Mouse (Mus musculus): Measurements from ENCODE around the gene Snrk. TPM values are rescaled to one million over a fixed set of nuclear protein-coding genes. Genes with fewer than 3 reads are reported as not detected.

Gene Snrk
- polyA plus RNA-seq, 1 experiment from 2014 or later, result 25.5 TPM

- DNase-seq (no peak), ATAC-seq (no peak)
- Histone ChIP-seq H3K4me3 (ENCODE audit: low read depth, low read length) (no peak overlapping the region), H3K4me1 (ENCODE audit: insufficient read depth) (peaks cover 32% of the 10 kb centered on the region), H3K27ac (ENCODE audit: low read depth) (peak overlapping the region; percentile 44; the same call in 1 of the 2 replicates), H3K4me2 (ENCODE audit: low read depth, low read length) (no peak overlapping the region), H3K27me3 (ENCODE audit: insufficient read depth, low read length) (no peaks in the 10 kb centered on the region), H3K9ac (replicated peaks) (no peak overlapping the region), H3K9me3 (ENCODE audit: low read length) (no peaks in the 10 kb centered on the region), H3K36me3 (replicated peaks; ENCODE audit: insufficient read depth, low read length) (0 out of 2 replicates have a peak, but pooled peaks cover 2% of the 10 kb centered on the region)
- TF ChIP-seq CTCF (IDR thresholded peaks at IDR 0.05; ENCODE audit: low read depth) (no peak), EP300 (IDR thresholded peaks at IDR 0.05; ENCODE audit: low read depth) (no peak)
- 84% methylated on average over 6 of the region's 6 CpGs for WGBS (ENCODE audit: insufficient replicate concordance)
Observed at GRCm38 (mm10) chr9:122185953-122186352, 68.9 kb downstream of the Snrk start.

GRCm38 (mm10) chr9:122186643-122187226, 69.7 kb downstream of the Snrk start:
- H3K4me3 ChIP-seq (ENCODE audit: low read depth, low read length), result no peak overlapping the region
- no peak overlapping the region for H3K4me2 ChIP-seq (ENCODE audit: low read depth, low read length)
- H3K9me3 ChIP-seq (ENCODE audit: low read length), result no peaks in the 10 kb centered on the region
- H3K9ac ChIP-seq (replicated peaks), result no peak overlapping the region
- ATAC-seq (no peak), DNase-seq (no peak)
- 64% methylated on average over 1 of the region's 1 CpGs for WGBS (ENCODE audit: insufficient replicate concordance)
- peaks cover 32% of the 10 kb centered on the region for H3K4me1 ChIP-seq (ENCODE audit: insufficient read depth)
- TF ChIP-seq CTCF (IDR thresholded peaks at IDR 0.05; ENCODE audit: low read depth) (no peak), EP300 (IDR thresholded peaks at IDR 0.05; ENCODE audit: low read depth) (no peak)
- peak overlapping the region; percentile 23; the same call in 1 of the 2 replicates for H3K27ac ChIP-seq (ENCODE audit: low read depth)
- no peaks in the 10 kb centered on the region for H3K27me3 ChIP-seq (ENCODE audit: insufficient read depth, low read length)
- 0 out of 2 replicates have a peak, but pooled peaks cover 2% of the 10 kb centered on the region for H3K36me3 ChIP-seq (replicated peaks; ENCODE audit: insufficient read depth, low read length)

GRCm38 (mm10) chr9:122187451-122187921, 70.4 kb downstream of the Snrk start:
- peak overlapping the region; percentile 23; the same call in 1 of the 2 replicates for H3K27ac ChIP-seq (ENCODE audit: low read depth)
- H3K36me3 ChIP-seq (replicated peaks; ENCODE audit: insufficient read depth, low read length), result 0 out of 2 replicates have a peak, but pooled peaks cover 2% of the 10 kb centered on the region
- H3K4me3 ChIP-seq (ENCODE audit: low read depth, low read length), result no peak overlapping the region
- H3K4me2 ChIP-seq (ENCODE audit: low read depth, low read length), result no peak overlapping the region
- H3K4me1 ChIP-seq (ENCODE audit: insufficient read depth), result peaks cover 32% of the 10 kb centered on the region
- ATAC-seq (peak; percentile 26; the same call in 1 of the 2 replicates), DNase-seq (peak; percentile 45)
- no peaks in the 10 kb centered on the region for H3K9me3 ChIP-seq (ENCODE audit: low read length)
- WGBS (ENCODE audit: insufficient replicate concordance), result 50% methylated on average over 7 of the region's 7 CpGs
- no peaks in the 10 kb centered on the region for H3K27me3 ChIP-seq (ENCODE audit: insufficient read depth, low read length)
- TF ChIP-seq EP300 (IDR thresholded peaks at IDR 0.05; ENCODE audit: low read depth) (no peak), CTCF (IDR thresholded peaks at IDR 0.05; ENCODE audit: low read depth) (no peak)
- H3K9ac ChIP-seq (replicated peaks), result no peak overlapping the region

- Histone ChIP-seq H3K4me3 (ENCODE audit: low read depth, low read length) (no peak overlapping the region), H3K36me3 (replicated peaks; ENCODE audit: insufficient read depth, low read length) (0 out of 2 replicates have a peak, but pooled peaks cover 2% of the 10 kb centered on the region), H3K4me2 (ENCODE audit: low read depth, low read length) (no peak overlapping the region), H3K9me3 (ENCODE audit: low read length) (no peaks in the 10 kb centered on the region), H3K4me1 (ENCODE audit: insufficient read depth) (peaks cover 36% of the 10 kb centered on the region), H3K27me3 (ENCODE audit: insufficient read depth, low read length) (no peaks in the 10 kb centered on the region), H3K27ac (ENCODE audit: low read depth) (no peak overlapping the region), H3K9ac (replicated peaks) (no peak overlapping the region)
- peak; percentile 55 for TF ChIP-seq CTCF (IDR thresholded peaks at IDR 0.05; ENCODE audit: low read depth)
- no peak for TF ChIP-seq EP300 (IDR thresholded peaks at IDR 0.05; ENCODE audit: low read depth)
- ATAC-seq (peak; percentile 80), DNase-seq (peak; percentile 41)
- WGBS (ENCODE audit: insufficient replicate concordance), result 15% methylated on average over 1 of the region's 1 CpGs
Observed at GRCm38 (mm10) chr9:122188724-122189123, 71.7 kb downstream of the Snrk start.

- Histone ChIP-seq H3K4me1 (ENCODE audit: insufficient read depth) (peaks cover 12% of the 10 kb centered on the region), H3K9me3 (ENCODE audit: low read length) (no peaks in the 10 kb centered on the region), H3K4me3 (ENCODE audit: low read depth, low read length) (no peak overlapping the region), H3K4me2 (ENCODE audit: low read depth, low read length) (no peak overlapping the region), H3K9ac (replicated peaks) (peak overlapping the region; percentile 26; the same call in 1 of the 2 replicates), H3K27me3 (ENCODE audit: insufficient read depth, low read length) (no peaks in the 10 kb centered on the region), H3K27ac (ENCODE audit: low read depth) (no peak overlapping the region), H3K36me3 (replicated peaks; ENCODE audit: insufficient read depth, low read length) (0 out of 2 replicates have a peak, but pooled peaks cover 7% of the 10 kb centered on the region)
- ATAC-seq (no peak), DNase-seq (no peak)
- TF ChIP-seq CTCF (IDR thresholded peaks at IDR 0.05; ENCODE audit: low read depth), result no peak
- no peak for TF ChIP-seq EP300 (IDR thresholded peaks at IDR 0.05; ENCODE audit: low read depth)
- WGBS (ENCODE audit: insufficient replicate concordance), result 61% methylated on average over 5 of the region's 5 CpGs
Observed at GRCm38 (mm10) chr9:122193361-122193760, 76.3 kb downstream of the Snrk start.

- H3K27me3 ChIP-seq (ENCODE audit: insufficient read depth, low read length), result no peaks in the 10 kb centered on the region
- no peak overlapping the region for H3K27ac ChIP-seq (ENCODE audit: low read depth)
- peak overlapping the region; percentile 26; the same call in 1 of the 2 replicates for H3K9ac ChIP-seq (replicated peaks)
- H3K4me1 ChIP-seq (ENCODE audit: insufficient read depth), result peaks cover 7% of the 10 kb centered on the region; the same call in 1 of the 2 replicates
- H3K9me3 ChIP-seq (ENCODE audit: low read length), result no peaks in the 10 kb centered on the region
- no peak for TF ChIP-seq EP300 (IDR thresholded peaks at IDR 0.05; ENCODE audit: low read depth)
- TF ChIP-seq CTCF (IDR thresholded peaks at IDR 0.05; ENCODE audit: low read depth), result no peak
- ATAC-seq (no peak), DNase-seq (no peak)
- H3K4me3 ChIP-seq (ENCODE audit: low read depth, low read length), result no peak overlapping the region
- H3K4me2 ChIP-seq (ENCODE audit: low read depth, low read length), result no peak overlapping the region
- WGBS (ENCODE audit: insufficient replicate concordance), result 70% methylated on average over 5 of the region's 5 CpGs
- 0 out of 2 replicates have a peak, but pooled peaks cover 7% of the 10 kb centered on the region for H3K36me3 ChIP-seq (replicated peaks; ENCODE audit: insufficient read depth, low read length)
Observed at GRCm38 (mm10) chr9:122193823-122194222, 76.8 kb downstream of the Snrk start.

Measured in liver, postnatal 0 days (tissue).